Mouse (Mus musculus): Measurements from ENCODE around the gene Fnbp1.

Fnbp1 gene

GRCm38 (mm10) chr2:31150762-31151161, 9.0 kb upstream of the Fnbp1 start:
- no peak for DNase-seq (ENCODE audit: low read depth)

GRCm38 (mm10) chr2:31147054-31147453, 5.2 kb upstream of the Fnbp1 start:
- no peak for DNase-seq (ENCODE audit: low read depth)

GRCm38 (mm10) chr2:31144901-31145300, 3.1 kb upstream of the Fnbp1 start:
- no peak for DNase-seq (ENCODE audit: low read depth)

GRCm38 (mm10) chr2:31143768-31144695, 2.2 kb upstream of the Fnbp1 start:
- no peak for DNase-seq (ENCODE audit: low read depth)

- no peak for DNase-seq (ENCODE audit: low read depth)
These were observed 1.5 kb upstream of the Fnbp1 start for GRCm38 (mm10) chr2:31143326-31143725.

- no peak for DNase-seq (ENCODE audit: low read depth)
These were observed 697 bp upstream of the Fnbp1 start for GRCm38 (mm10) chr2:31142505-31142904.

- DNase-seq (ENCODE audit: low read depth), result no peak
These were observed 538 bp downstream of the Fnbp1 start for GRCm38 (mm10) chr2:31141074-31141866.

GRCm38 (mm10) chr2:31140772-31141073, 1.1 kb downstream of the Fnbp1 start:
- no peak for DNase-seq (ENCODE audit: low read depth)

- no peak for DNase-seq (ENCODE audit: low read depth)
These were observed 1.6 kb downstream of the Fnbp1 start for GRCm38 (mm10) chr2:31139991-31140771.

- no peak for DNase-seq (ENCODE audit: low read depth)
These were observed 2.6 kb downstream of the Fnbp1 start for GRCm38 (mm10) chr2:31139174-31139632.

- DNase-seq (ENCODE audit: low read depth), result no peak
These were observed 4.7 kb downstream of the Fnbp1 start for GRCm38 (mm10) chr2:31137018-31137590.

GRCm38 (mm10) chr2:31136338-31136737, 5.5 kb downstream of the Fnbp1 start:
- no peak for DNase-seq (ENCODE audit: low read depth)

- no peak for DNase-seq (ENCODE audit: low read depth)
These were observed 6.3 kb downstream of the Fnbp1 start for GRCm38 (mm10) chr2:31135512-31135931.

- no peak for DNase-seq (ENCODE audit: low read depth)
These were observed 7.8 kb downstream of the Fnbp1 start for GRCm38 (mm10) chr2:31133981-31134380.

- no peak for DNase-seq (ENCODE audit: low read depth)
These were observed 9.1 kb downstream of the Fnbp1 start for GRCm38 (mm10) chr2:31132682-31133081.

GRCm38 (mm10) chr2:31130815-31131299, 11.0 kb downstream of the Fnbp1 start:
- no peak for DNase-seq (ENCODE audit: low read depth)

- no peak for DNase-seq (ENCODE audit: low read depth)
These were observed 11.9 kb downstream of the Fnbp1 start for GRCm38 (mm10) chr2:31129742-31130518.

- DNase-seq (ENCODE audit: low read depth), result peak; percentile 76
These were observed 13.9 kb downstream of the Fnbp1 start for GRCm38 (mm10) chr2:31127899-31128298.

- no peak for DNase-seq (ENCODE audit: low read depth)
These were observed 14.6 kb downstream of the Fnbp1 start for GRCm38 (mm10) chr2:31127219-31127618.

GRCm38 (mm10) chr2:31126048-31126447, 15.8 kb downstream of the Fnbp1 start:
- DNase-seq (ENCODE audit: low read depth), result no peak

- DNase-seq (ENCODE audit: low read depth), result no peak
These were observed 16.7 kb downstream of the Fnbp1 start for GRCm38 (mm10) chr2:31125156-31125555.

Measured in fibroblast of lung, adult 2 months (primary cell).